Mouse (Mus musculus): ENCODE measurements around the gene P3h3.
"Not testable (repeated sequence)": the region's sequence is repeated elsewhere in the genome, so short reads cannot be mapped to it uniquely, and the experiment has no call there.

The P3h3 gene

GRCm38 (mm10) chr6:124810566-124811402 is 46.8 kb downstream of the P3h3 start:
- peak; percentile 21 to 57 for DNase-seq (ENCODE audit: inconsistent age in 2 of 2, low spot score in 1 of 2)

DNA sequence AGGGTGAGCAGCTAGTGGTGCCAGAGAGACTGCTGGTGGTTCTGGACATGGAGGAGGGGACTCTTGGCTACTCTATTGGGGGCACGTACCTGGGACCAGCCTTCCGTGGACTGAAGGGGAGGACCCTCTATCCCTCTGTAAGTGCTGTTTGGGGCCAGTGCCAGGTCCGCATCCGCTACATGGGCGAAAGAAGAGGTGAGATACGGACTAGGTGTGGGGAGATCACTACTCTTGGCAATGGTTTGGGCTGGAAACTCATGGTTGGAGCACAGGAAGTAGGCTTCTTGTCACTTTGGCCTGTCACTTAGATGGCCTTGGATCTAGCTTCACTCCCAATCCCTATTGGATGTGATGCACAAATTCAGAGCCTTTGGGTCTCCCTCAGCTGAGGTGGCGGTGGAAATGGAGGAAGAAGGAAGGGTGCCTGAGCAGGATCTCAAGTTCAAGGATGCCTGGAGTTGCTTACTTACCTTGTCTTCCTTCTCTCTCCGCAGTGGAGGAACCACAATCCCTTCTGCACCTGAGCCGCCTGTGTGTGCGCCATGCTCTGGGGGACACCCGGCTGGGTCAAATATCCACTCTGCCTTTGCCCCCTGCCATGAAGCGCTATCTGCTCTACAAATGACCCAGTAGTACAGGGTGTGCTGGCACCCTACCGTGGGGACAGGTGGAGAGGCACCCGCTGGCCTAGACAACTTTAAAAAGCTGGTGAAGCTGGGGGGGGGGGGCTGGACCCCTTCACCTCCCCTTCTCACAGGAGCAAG is 47.6 kb downstream of the P3h3 start:
- DNase-seq (ENCODE audit: inconsistent age in 2 of 2, low spot score in 1 of 2) = peak in 1 of 2 experiments; percentile 30

GRCm38 (mm10) chr6:124809052-124809774 is 48.3 kb downstream of the P3h3 start:
- DNase-seq (ENCODE audit: inconsistent age in 2 of 2, low spot score in 1 of 2) = peak; percentile 90 to 95

DNA sequence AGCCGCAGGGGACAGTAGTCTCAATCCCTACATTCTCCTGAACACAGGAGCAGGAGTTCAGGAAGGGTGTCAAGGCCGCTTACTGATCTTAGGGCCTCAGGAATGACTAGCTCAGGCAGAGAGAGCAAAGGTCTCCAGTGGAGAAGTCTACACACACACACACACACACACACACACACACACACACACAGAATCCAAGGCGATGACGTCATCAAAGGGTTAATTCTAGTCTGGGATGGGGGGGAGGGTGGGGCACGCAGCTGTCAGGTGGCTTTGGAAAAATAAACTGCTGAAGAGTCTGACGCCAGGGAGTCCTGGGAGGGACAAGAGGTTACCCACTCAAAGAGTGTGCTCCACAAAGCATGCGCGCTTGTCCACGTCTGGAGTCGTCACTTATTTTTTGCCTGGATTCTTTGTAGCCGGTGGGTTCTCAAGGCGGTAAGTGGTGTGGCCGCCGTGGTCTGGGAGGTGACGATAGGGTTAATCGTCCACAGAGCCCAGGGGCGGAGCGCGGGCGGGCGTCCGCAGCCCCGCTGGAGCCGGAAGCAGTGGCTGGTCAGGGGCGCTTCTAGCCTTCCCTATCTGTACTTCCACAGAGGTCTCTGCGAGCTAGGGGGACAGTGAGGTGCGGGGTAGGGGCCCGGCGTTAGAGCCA is 49.1 kb downstream of the P3h3 start, which contains the start of gene Spsb2:
Spsb2 (plus strand) TSS at position 304 of the 655 bp plus-strand sequence.
- DNase-seq (ENCODE audit: inconsistent age in 2 of 2, low spot score in 1 of 2) = peak; percentile 89 to 95

DNA sequence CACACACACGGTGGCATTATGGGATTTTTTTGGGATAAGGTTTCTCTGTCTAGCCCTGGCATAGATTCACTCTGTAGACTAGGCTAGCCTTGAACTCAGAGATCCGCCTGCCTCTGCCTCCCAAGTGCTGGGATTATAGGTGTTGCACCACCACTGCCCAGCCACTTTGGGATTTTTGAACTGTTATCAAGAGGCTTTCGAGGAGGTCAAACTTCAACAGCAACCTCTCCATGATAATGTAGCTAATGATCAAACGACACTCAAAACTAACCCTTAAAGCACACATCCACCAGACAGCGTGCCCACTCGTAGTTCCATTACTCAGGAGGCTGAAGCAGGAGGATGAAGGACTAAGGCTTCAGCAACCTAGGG is 49.6 kb downstream of the P3h3 start:
- DNase-seq (ENCODE audit: inconsistent age in 2 of 2, low spot score in 1 of 2) = no peak

DNA sequence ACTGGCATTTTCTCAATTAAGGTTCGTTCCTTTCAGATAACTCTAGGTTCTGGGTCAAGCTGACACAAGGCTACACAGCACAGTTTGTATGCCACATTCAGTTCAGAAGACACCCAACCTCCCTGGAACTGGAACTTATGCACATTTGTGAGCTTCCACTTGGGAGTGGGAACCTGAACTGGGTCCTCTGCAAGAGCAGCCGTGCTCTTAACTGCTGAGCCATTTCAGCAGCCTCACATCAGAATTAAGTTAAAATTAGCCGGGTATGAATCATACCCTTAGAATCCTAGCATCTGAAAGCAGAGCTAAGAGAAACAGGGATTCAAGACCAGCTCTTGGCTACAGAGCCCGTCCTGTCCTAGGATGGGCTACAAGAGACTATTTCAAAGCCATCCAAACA is 50.2 kb downstream of the P3h3 start:
- peak in 1 of 2 experiments; percentile 65 for DNase-seq (ENCODE audit: inconsistent age in 2 of 2, low spot score in 1 of 2)

DNA sequence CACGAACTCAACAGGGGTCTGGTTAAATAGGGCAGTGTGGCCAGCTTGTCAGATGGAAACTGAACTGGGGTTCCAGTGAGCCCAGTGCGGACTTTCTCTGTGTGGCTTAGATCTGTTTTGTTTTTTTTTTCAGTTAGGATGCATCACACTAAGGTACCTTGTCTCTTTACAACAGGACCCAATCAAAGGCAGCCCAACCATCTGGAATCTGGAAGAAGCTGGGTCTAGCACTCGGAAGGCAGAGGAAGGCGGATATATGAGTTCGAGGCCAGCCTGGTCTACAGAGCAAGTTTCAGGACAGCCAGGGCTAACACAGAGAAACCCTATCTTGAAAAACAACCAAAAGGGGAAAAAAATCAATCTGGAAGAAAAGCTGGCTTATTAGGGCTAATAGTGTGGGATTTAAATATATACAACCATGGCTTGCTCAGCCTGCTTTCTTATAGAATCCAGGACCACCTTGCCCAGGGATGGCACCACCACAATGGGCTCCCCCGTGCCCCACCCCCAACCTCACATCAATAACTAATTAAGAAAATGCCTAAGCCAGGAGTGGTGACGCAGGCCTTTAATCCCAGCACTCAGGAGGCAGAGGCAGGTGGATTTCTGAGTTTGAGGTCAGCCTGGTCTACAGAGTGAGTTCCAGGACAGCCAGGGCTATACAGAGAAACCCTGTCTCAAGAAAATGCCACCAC is 51.0 kb downstream of the P3h3 start:
- peak in 1 of 2 experiments; percentile 56 for DNase-seq (ENCODE audit: inconsistent age in 2 of 2, low spot score in 1 of 2)

DNA sequence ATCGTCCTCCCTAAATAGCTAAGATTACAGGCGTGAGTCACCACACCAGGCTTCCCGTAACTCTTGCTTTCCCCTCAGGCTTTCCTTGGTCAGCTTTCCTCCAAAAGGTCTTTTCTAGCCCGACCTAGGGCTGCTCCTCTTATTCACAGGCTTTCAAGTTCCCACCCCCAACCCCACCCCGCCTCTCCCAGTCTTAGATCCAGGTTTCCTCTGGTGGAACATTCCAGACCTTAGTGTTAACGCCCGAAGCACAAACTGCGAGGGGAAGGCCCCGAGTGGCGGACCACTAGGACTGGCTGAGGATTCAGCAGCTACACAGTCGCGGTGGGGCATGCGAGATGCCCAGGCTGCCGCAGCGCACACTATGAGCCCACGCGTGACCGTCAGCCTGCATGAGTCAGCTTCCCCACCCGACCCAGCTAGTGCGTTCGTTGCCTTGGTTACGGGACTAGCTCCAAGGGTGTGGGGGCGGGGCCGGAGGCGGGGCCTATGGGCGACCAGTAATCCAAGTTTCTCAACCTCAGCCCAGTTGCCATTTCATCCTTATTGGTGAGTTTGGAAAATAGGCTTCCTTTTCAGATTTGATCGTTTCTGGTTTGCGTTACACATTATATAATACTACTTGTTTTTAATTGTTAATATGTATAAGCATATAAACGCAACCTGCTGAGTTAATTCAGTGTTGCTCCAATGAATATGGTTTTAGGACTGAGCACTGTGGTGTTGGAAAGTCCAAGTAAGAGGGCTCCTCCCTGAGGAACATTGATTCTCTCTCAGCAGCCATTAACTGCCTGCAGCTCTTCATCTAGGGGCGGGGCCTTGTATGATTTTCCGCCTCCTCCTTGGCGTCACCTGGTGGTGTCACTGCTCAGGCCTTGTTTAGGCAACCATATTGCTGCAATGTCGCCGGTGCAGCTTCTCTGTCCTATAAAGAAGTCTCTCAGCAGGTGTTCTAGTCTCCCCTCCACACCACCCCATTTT is 51.9 kb downstream of the P3h3 start:
- peak; percentile 98 to 99 for DNase-seq (ENCODE audit: inconsistent age in 2 of 2, low spot score in 1 of 2)

- peak in 1 of 2 experiments; percentile 28 for DNase-seq (ENCODE audit: inconsistent age in 2 of 2, low spot score in 1 of 2)
These were observed 53.2 kb downstream of the P3h3 start for GRCm38 (mm10) chr6:124804341-124804740.

DNA sequence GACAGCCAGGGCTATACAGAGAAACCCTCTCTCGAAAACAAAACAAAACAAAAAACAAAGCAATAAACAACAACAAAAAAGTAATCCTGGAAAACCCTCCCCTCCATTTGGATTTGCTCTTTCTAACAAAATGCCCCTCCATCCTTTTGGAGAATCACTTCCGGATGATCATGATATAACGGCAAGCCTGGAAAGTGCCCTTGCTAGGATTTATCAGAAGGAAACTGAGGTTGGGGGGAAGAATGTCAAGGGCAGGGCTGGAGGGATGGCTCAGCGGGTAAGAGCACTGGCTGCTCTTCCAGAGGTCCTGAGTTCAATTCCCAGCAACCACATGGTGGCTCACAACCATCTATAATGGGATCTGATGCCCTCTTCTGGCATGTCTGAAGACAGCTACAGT is 53.9 kb downstream of the P3h3 start:
- DNase-seq (ENCODE audit: inconsistent age in 2 of 2, low spot score in 1 of 2) = not testable (repeated sequence)

GRCm38 (mm10) chr6:124803061-124803460 is 54.5 kb downstream of the P3h3 start:
- no peak for DNase-seq (ENCODE audit: inconsistent age in 2 of 2, low spot score in 1 of 2)

- DNase-seq (ENCODE audit: inconsistent age in 2 of 2, low spot score in 1 of 2) = not testable (repeated sequence)
These were observed 55.2 kb downstream of the P3h3 start for GRCm38 (mm10) chr6:124802400-124802799.

DNA sequence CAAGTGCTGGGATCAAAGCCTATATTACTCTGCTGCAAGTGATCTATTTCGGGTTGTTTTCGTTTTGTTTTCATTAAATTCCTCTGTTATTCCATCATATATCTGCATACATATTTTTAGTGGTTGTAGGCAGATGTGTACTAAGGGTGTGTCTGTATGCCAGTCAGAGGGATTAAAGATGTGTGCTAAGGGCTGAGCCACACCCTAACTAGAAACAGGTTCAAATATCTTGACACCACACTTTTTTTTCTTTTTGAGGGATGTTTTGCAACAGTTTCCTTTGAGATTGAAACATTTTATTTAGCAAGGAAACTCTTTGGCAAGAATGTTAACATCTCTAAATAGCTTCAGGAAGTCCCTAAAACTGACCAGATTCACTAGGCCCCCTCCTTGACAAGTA is 61.4 kb downstream of the P3h3 start:
- no peak for DNase-seq (ENCODE audit: inconsistent age in 2 of 2, low spot score in 1 of 2)

- DNase-seq (ENCODE audit: inconsistent age in 2 of 2, low spot score in 1 of 2) = no peak
These were observed 61.8 kb downstream of the P3h3 start for GRCm38 (mm10) chr6:124795781-124796180.

GRCm38 (mm10) chr6:124791911-124792310 is 65.6 kb downstream of the P3h3 start:
- DNase-seq (ENCODE audit: inconsistent age in 2 of 2, low spot score in 1 of 2) = no peak
